Mouse (Mus musculus) mature B cell (primary cell): ENCODE results near the gene D330020A13Rik.

Experiments used
- in situ Hi-C: fragments of 300-500 bp; cut with MboI; formaldehyde crosslinking; loops from 2 replicates; pipeline ENCODE4 v1.14.3; 2019

D330020A13Rik gene

GRCm38 (mm10) chr6:120294056-120294784 lies at the start of gene D330020A13Rik, which contains the start of gene B4galnt3:
Gene D330020A13Rik (plus strand): TSS chr6:120294364.
Gene B4galnt3 (minus strand): TSS chr6:120294559.
- in situ Hi-C loops: no loop called here

- in situ Hi-C loops: no loop called here
Measured at GRCm38 (mm10) chr6:120246676-120247075, 47.5 kb upstream of the D330020A13Rik start.

GRCm38 (mm10) chr6:120249831-120250230 lies 44.3 kb upstream of the D330020A13Rik start:
- in situ Hi-C loops: no loop called here

GRCm38 (mm10) chr6:120251010-120251409 lies 43.2 kb upstream of the D330020A13Rik start:
- in situ Hi-C loops: no loop called here

DNA sequence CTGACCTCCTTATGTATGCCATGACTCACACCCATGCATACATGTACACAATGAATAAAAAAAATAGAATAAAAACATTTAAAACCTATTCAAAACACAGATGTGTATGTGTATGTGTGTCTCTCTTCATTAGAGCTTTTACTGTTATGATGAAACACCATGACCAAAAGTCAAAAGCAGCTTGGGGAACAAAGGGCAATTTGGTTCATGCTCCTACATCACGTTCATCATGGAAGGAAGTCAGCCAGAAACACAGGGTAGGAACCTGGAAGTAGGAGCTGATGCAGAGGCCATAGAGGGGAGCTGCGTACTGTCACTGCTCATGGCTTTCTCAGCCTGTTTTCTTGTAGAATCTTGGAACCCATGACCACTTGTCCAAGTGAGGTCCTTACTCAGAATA lies 41.4 kb upstream of the D330020A13Rik start:
- in situ Hi-C loops: no loop called here

DNA sequence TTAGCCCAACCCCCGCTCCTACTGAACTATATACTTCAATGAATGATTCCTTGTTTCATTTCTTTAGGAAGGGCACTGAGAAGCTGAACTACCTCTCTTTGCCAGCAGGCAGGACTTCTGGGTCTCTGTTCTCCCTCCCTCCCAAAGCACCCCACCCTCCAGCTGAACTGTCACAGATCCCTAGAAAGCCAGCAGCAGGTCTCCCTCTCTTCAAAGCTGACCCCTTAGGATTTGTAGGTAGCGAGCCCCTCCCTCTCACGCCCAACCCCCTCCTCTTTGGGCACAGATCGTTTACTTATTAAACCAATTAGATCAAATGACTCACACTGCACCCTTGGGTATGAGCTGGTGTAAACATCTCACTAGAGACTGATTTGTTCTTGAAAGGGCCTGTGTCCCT lies 39.5 kb upstream of the D330020A13Rik start:
- in situ Hi-C loops: no loop called here

- in situ Hi-C loops: no loop called here
Measured at GRCm38 (mm10) chr6:120255144-120255543, 39.0 kb upstream of the D330020A13Rik start.

GRCm38 (mm10) chr6:120255701-120256100 lies 38.5 kb upstream of the D330020A13Rik start:
- in situ Hi-C loops: no loop called here

- in situ Hi-C loops: no loop called here
Measured at GRCm38 (mm10) chr6:120256431-120256935, 37.7 kb upstream of the D330020A13Rik start.

- in situ Hi-C loops: no loop called here
Measured at GRCm38 (mm10) chr6:120259481-120259880, 34.7 kb upstream of the D330020A13Rik start.

DNA sequence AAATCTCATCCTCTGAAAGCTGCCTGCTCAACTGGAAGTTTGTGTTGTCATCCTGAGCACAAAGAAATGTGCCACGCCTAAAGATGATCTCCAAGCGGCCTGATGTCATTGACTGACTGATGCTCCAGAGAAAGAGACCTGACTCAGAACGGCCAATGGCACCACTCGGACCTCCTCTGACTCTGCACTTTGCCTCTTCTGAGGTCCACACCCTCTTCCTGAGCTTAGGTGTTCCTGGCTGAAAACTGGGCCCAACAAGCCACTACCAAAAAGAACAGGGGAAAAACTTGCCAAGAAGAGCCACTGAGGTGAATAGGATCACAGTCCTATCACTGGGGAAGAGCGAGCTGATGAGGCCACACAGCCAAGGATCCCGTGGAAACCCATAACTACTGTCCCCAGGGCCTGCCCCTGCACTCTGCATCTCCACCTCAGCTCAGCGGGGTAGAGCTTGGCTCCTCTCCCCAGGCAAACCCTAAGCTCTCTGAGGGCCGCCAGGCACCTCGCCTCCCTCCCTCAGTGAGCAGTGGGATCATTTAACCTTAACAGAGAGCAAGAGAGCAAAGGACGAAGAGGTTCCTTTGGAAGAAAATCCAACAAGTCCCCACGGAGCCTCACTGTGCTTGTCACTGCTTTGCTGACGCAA lies 31.2 kb upstream of the D330020A13Rik start:
- in situ Hi-C loops: no loop called here

GRCm38 (mm10) chr6:120263608-120264007 lies 30.6 kb upstream of the D330020A13Rik start:
- in situ Hi-C loops: no loop called here

DNA sequence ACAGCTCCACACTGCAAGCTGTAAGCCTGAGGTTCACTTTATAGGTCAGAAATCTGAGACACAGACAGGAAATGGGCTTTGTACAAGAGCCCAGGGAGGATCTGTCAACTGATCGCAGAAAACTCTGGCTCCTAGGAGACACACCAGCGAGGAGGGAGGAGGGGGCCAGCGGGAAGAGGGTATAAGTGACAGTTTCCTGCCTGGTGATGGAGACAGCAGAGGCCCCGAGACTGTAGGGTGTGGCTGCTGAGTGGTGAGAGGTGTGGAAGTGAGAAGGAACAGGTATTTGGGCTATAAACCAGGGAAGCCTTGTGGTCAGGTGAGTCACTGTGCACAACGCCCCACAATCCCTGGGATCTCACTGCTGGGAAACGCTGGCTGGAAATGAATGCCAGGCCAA lies 30.0 kb upstream of the D330020A13Rik start:
- in situ Hi-C loops: no loop called here

DNA sequence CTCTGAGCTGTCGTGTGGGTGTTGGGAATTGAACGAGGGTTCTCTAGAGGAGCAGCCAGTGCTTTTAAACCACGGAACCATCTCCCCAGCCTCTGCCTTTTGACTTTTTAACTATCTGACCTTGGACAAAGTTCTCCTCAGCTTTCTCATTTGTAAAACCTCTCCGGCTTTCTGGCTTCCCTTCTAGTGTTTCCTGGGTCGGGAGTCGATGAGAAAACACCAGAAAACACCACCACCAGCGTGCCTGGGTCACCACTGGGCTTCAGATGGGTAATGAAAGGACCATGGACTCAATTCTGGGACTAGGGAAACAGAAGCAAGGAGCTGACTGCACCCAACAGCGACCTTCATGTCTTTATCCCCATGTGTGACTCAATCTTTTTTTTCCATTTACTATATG lies 20.0 kb upstream of the D330020A13Rik start:
- in situ Hi-C loops: no loop called here

DNA sequence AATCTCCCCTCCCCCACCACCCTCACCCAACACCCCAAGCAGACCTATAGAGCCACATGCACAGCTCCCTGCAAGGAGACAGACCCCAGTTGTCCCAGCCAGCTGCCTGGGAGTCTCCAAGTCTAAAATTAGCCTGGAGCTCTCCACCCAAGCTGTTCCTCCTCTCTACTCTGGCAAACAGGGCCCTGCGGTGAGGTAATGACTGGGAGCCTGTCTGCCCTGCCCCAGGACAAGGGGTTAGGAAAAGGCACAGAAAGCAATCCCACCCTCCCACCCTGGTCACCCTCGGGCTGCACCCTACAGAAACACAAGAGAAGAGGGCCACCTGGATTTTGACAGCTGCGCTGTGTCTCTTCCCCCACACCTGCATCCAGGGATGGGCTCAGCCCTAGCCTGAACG lies 19.3 kb upstream of the D330020A13Rik start:
- in situ Hi-C loops: no loop called here

GRCm38 (mm10) chr6:120275301-120275700 lies 18.9 kb upstream of the D330020A13Rik start:
- in situ Hi-C loops: no loop called here

- in situ Hi-C loops: no loop called here
Measured at GRCm38 (mm10) chr6:120276874-120277449, 17.2 kb upstream of the D330020A13Rik start.

GRCm38 (mm10) chr6:120287279-120287678 lies 6.9 kb upstream of the D330020A13Rik start:
- in situ Hi-C loops: no loop called here

GRCm38 (mm10) chr6:120288541-120288940 lies 5.6 kb upstream of the D330020A13Rik start:
- in situ Hi-C loops: no loop called here

- in situ Hi-C loops: no loop called here
Measured at GRCm38 (mm10) chr6:120289430-120289829, 4.7 kb upstream of the D330020A13Rik start.

DNA sequence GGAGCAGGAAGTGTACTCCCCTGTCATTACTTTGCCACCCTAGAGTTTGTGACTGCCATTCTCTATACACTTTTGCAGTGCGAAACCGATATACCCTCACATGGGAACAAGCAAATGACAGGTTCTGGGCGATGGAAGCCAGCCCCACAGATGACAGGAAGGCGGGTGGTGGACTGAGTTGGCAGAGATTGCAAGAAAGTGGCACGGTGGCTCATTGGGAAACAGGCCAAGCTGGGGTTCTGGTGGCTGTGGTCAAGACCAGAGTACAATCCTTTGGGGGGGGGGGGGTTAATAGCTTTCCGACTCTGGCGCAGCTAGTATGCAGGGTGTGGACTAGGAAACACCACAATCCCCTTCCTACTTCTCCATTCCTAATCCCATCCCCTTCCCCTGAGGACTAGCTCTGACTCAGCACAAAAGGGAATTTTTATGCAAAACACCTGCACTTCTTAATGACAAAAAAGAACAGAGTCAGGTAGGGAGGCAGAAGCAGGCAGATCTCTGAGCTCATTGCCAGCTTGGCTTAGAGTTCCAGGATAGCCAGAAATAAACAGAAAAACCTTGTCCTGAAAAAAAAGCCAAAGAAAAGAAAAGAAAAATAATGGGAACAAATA lies 2.7 kb upstream of the D330020A13Rik start:
- in situ Hi-C loops: no loop called here

- in situ Hi-C loops: no loop called here
Measured at GRCm38 (mm10) chr6:120294785-120295133, 595 bp downstream of the D330020A13Rik start.
